Mouse (Mus musculus) MN1 (cell line): ENCODE data around the gene Nmrk1.

Experiments
- DNase-seq: peaks from one replicate; pipeline ENCODE4 v3.0.0-alpha.2; 2016; ENCODE audit warnings: low spot score

Gene Nmrk1

DNA sequence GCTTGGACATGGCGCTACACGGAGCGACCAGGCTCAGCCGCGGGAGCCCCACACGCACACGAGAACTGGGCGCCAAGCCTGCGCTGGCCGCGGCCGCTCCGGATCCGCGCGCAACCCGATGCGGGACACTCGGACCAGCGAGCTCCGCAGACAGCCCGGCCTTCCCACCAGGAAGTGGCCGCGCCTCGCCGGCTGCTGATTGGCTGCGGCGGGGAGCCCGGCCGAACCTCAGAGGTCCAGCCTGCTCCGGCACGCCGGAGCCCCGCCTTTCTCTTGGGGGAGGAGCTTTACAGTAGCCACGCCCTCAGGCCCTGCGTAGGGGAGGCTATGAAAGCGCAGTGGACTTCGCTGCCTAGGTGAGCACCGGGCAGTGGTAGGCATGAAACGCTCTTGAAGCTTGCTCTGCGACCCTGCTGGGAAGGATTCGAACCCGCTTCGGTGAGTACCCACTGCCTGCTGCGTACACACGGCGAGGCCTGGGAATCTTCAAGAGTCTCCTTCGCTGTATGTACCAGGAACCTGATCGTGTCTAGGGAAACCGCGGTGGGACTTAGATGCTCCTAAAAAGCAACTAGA, at the start of gene Nmrk1, which contains the start of gene Ostf1:
Nmrk1 (plus strand) TSS at position 307 of the 576 bp plus-strand sequence.
Ostf1 (minus strand) TSS at position 180 of the 576 bp plus-strand sequence.
- peak; percentile 86 for DNase-seq

DNA sequence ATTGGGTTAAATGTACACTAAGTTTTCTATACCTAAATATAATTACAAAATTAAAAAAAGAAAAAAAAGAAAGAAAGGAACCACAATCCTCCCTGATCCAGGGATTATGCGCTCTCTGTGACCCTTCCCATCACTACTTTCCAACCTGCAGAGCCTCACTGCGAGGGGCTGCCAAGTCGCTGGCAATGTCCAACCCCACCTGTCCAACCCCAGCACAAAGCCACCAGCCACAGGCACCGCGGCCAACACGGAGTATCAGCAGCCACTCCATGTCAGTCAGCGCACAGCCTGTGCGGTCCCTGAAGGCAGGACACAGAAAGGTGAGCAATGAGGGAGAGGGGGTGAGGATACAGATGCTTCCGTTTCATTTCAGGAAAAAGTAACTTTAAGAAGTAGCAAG, 49.5 kb upstream of the Nmrk1 start:
- DNase-seq: no peak

- DNase-seq: no peak
Measured at GRCm38 (mm10) chr19:18582887-18583286, 48.9 kb upstream of the Nmrk1 start.

DNA sequence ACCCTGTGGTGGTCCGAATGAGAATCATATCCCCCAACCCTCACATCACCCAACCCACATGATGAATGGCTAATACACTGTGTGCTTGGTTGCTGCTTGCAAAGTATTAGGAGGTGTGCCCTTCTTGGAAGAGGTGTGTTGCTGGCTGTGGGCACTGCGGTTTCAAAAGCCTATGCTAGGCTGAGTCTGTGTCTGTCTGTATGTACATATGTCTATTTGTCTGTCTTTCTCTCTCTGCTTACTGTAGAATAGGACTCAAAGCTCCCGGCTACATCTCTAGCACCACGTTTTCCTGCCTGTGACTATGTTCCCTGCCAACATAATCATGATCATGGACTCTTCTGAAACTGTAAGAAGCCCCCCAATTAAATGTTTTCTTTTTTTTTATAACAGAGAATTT, 48.0 kb upstream of the Nmrk1 start:
- DNase-seq: no peak

- no peak for DNase-seq
Measured at GRCm38 (mm10) chr19:18584621-18585020, 47.1 kb upstream of the Nmrk1 start.

GRCm38 (mm10) chr19:18587118-18587517, 44.6 kb upstream of the Nmrk1 start:
- no peak for DNase-seq

- DNase-seq: no peak
Measured at GRCm38 (mm10) chr19:18588243-18588642, 43.5 kb upstream of the Nmrk1 start.

- DNase-seq: peak; percentile 60
Measured at GRCm38 (mm10) chr19:18588801-18589200, 42.9 kb upstream of the Nmrk1 start.

DNA sequence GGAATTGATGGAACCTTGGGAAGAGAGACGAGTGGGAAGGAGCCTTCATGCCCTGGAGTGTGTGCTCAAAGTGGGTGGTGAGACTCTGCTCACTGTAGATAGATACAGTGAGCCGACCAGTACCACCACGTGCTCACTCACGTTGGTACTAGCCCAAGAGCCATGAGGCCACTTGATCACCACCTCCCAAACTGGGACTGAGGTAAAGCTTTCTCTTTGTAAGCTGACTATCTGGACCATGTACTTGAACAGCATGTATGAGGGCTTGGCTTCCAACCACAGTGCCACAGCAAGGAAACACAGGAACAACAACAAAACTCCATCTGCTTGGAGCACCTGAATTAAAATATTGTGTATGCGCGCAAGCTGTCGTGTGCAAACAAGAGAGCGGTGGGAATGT, 42.5 kb upstream of the Nmrk1 start:
- DNase-seq: no peak

DNA sequence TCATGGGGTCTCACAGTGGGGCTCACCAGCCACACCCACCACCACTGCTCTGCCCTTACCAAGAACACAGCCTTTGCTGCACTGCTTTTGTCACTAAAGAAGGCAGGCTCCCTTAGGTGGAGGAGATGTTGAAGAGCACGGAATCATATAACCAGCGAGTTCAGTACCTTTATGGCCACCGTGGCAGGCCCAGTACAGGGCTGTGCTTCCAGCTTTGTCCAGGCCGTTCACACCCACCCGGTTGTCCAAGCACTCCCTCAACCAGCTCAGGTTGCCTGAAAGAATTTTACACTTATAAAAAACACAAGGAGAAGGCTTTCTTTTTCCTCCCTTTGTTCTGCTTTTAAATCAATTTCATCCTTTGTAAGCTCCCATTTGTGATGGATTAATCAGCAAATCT, 41.5 kb upstream of the Nmrk1 start:
- no peak for DNase-seq

- DNase-seq: no peak
Measured at GRCm38 (mm10) chr19:18590942-18591354, 40.8 kb upstream of the Nmrk1 start.

DNA sequence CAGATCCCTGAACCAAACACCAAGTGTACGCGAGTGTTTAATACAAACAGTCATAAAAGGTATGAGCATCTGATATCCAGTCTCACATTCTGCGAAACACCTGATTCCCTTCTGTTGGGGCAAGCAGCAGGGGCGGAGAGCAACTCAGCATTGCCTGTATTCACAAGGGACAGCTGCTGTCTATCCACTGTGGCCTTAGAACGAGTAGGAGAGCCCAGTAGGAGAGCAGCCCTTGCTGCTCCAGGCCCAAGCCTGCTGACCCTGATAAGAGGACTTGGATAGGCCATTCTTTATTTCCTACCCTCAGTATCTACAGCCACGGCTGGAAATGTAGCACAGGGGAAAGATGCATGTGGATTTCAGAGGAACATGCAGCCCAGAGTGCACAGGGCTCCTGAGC, 38.8 kb upstream of the Nmrk1 start:
- no peak for DNase-seq

DNA sequence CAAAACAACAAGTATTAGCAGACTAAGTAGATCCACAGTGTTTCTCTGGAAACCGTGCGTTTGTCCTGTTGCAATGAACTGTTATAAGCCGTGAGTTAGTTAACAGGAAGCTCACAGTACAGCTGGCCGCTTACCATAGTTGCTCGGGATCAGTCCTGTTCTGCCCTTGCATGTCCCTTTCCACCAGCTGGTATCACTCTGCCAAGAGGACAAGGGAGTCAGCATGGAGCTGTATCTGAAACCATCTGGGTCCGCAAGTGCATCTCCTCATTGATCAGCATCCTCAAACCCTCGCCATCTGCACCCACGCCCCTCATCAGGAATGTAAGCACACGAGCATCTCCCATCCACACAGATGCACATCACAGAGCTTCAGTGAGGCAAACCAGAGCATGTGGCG, 38.0 kb upstream of the Nmrk1 start:
- no peak for DNase-seq

DNA sequence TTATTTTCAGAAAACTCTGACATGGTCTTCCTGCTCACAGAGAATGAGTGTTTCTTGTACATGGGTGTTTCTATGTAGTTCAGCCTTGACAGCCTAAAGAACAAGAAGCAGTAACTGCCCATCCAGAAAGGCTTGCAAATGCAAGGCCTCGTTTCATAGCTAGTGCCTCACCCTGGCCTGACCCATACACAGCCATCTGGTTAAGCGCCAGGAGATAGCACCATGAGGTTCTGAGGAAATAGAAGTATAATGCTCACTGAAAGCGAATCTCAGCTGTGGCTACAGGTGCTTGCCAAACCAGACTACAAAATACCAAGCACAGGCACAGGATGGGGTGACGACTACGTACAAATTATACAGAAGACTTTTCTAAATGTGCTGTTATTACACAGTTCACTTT, 34.9 kb upstream of the Nmrk1 start:
- no peak for DNase-seq

GRCm38 (mm10) chr19:18597772-18598171, 34.0 kb upstream of the Nmrk1 start:
- no peak for DNase-seq

GRCm38 (mm10) chr19:18598265-18598926, 33.4 kb upstream of the Nmrk1 start:
- DNase-seq: peak; percentile 30

DNA sequence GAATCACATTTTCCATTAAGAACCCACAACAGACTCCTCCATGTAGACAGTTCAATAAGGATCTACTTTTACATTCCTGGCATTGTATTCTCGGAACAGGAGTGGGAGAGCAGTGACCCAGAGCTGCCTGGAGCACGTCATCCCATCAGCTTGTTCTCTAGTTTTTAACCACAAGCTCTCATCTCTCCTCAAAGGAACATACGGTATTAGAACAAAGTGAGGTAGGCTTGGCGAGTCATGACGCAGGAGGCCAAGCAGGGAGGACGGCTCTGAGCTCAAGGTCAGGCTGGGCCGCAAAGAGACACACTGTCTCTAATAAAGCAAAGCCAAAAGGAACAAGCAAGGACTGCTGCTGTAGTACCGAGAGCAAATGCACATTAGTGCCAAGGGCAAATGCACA, 32.7 kb upstream of the Nmrk1 start:
- no peak for DNase-seq

- DNase-seq: no peak
Measured at GRCm38 (mm10) chr19:18599650-18600049, 32.1 kb upstream of the Nmrk1 start.

- no peak for DNase-seq
Measured at GRCm38 (mm10) chr19:18600611-18601010, 31.1 kb upstream of the Nmrk1 start.

GRCm38 (mm10) chr19:18603011-18603410, 28.7 kb upstream of the Nmrk1 start:
- DNase-seq: no peak

- DNase-seq: no peak
Measured at GRCm38 (mm10) chr19:18607907-18608306, 23.8 kb upstream of the Nmrk1 start.

DNA sequence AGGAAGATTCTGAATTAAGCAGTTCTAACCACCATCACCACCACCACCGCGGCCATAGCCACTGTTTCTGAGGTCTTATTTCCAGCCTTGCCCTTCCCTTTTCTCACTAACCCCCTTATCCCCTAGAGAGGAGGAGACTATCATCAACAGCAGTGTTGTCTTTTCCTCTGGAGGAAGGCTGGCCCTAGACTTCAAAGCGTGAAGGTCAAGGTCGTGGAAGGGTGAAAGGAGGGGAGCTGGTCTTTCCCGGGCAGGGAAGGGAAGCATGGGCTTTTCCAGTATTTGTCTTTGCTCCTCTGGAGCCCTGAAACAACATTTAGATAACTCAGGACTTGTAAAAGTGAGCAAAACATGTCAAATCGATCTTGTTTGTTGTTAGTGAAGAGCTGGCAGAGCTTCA, 22.8 kb upstream of the Nmrk1 start:
- no peak for DNase-seq

DNA sequence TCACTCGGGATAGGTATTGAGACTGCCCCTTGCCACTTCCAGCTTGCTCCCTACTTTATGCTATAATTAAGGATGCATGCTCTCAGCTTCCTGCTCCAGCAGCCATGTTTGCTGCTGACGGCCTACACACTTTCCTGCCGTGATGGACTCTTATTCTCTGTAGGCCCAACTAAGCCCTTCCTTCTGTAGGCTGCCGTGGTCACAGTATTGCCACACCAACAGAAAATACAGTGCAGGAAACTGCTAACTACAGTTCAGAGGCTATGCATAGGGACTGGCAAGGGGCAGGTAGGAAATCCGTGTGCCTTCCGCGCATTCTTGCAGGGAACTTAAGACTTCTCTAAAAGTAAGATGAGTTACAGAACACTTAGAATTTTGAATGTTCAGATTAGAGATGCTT, 17.4 kb upstream of the Nmrk1 start:
- no peak for DNase-seq

DNA sequence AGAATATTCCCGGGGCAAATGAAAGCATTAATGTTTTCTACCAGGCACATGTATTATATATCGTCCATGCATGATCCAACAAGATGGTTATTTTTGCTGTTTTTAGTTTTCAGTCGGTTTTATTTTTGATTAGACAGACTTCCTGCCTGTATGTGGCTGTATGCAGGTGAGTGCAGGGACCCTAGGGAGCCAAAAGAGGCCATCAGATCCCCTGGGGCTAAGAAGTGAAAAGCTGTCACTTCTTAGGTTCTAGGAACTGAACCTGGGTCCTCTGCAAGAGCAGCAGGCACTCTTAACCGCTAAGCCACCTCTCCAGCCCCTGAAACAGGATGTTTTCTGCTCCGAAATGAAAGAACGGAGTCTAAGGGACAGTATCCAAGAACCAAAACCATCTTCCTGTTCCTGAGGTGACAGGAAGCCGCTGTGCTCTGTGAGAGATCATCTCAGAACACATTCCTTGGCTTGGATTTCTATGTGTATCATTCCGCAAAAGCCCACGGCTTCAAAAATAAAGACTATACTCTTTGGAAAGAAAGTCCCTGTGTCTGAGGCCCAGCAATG, 16.0 kb upstream of the Nmrk1 start:
- DNase-seq: no peak
